Comparison of ENCODE assay signal across 22 mouse cellular contexts in genomic region chr2:30111500-30111899, GRCm38 (mm10). TPM values are rescaled to one million over a fixed set of nuclear protein-coding genes. Genes with fewer than 3 reads are reported as not detected.
DNase-seq lines count a peak whose midpoint lies in the region; ATAC-seq and TF ChIP-seq lines count a peak whose summit lies in the region.
"Had no signal": no experiment of that assay in that cellular context is flagged by ENCODE, and none has a peak within 500 bp of the region (broad histone marks: within the 10 kb centered on the region; RNA-seq: fewer than 3 reads in every experiment).

No protein-coding gene starts in this region.

- no peak for TF ChIP-seq CTCF in stomach, postnatal 0 days (IDR thresholded peaks at IDR 0.05; ENCODE audit: low read depth)
- no peak for TF ChIP-seq CTCF in lung, postnatal 0 days (IDR thresholded peaks at IDR 0.05)

- WGBS in stomach, embryonic 15.5 days: 87% methylated on average over 2 of the region's 2 CpGs
- 85% methylated on average over 2 of the region's 2 CpGs for WGBS in stomach, postnatal 0 days
- 37% methylated on average over 2 of the region's 2 CpGs for WGBS in liver, embryonic 12.5 days (ENCODE audit: insufficient replicate concordance)
- WGBS in liver, embryonic 16.5 days (ENCODE audit: insufficient replicate concordance): 46% methylated on average over 2 of the region's 2 CpGs
- WGBS in lung, postnatal 0 days: 99% methylated on average over 2 of the region's 2 CpGs

- ATAC-seq in stomach, embryonic 15.5 days (ENCODE audit: insufficient read depth, low FRiP score, low read depth): peak; percentile 15; the same call in 1 of the 2 replicates
- no peak for ATAC-seq in stomach, postnatal 0 days (ENCODE audit: low FRiP score, low TSS enrichment)
- ATAC-seq in liver, embryonic 12.5 days: peak; percentile 86
- ATAC-seq in liver, embryonic 16.5 days (ENCODE audit: low read depth): peak; percentile 78
- ATAC-seq in lung, postnatal 0 days: no peak
- ATAC-seq: activated CD4-positive, CD25-positive, alpha-beta regulatory T cell, adult 4 months; forebrain, embryonic 15.5 days; Patski had no signal

- H3K4me2 ChIP-seq in stomach, embryonic 15.5 days: no peak overlapping the region
- no peak overlapping the region for H3K4me2 ChIP-seq in stomach, postnatal 0 days (replicated peaks; ENCODE audit: low read depth)
- H3K4me2 ChIP-seq in liver, embryonic 12.5 days: peak overlapping the region; percentile 15; the same call in 1 of the 2 replicates
- H3K4me2 ChIP-seq in liver, embryonic 16.5 days (ENCODE audit: low read depth, low read length): no peak overlapping the region
- no peak overlapping the region for H3K4me2 ChIP-seq in lung, postnatal 0 days (replicated peaks; ENCODE audit: low read depth, low read length)
- H3K4me2 ChIP-seq: embryonic facial prominence, embryonic 12.5 days; forebrain, embryonic 15.5 days; heart, embryonic 11.5 days; heart, embryonic 15.5 days; hindbrain, embryonic 15.5 days had no signal

- no peak for DNase-seq in stomach, postnatal 0 days (ENCODE audit: low spot score)
- no peak for DNase-seq in thymus, postnatal 4 days
- DNase-seq in lung, postnatal 4 days: no peak
- DNase-seq in lung, postnatal 0 days (ENCODE audit: low spot score): no peak
- DNase-seq in urinary bladder, postnatal 36 days (ENCODE audit: low spot score in 2 of 2): no peak
- DNase-seq: adrenal gland, adult 2 months; adrenal gland, postnatal 25 days; cerebellum, adult 2 months; cerebellum, postnatal 10 days; heart, adult 2 months; heart, postnatal 14 days had no signal

- H3K9ac ChIP-seq in stomach, embryonic 15.5 days: no peak overlapping the region
- no peak overlapping the region for H3K9ac ChIP-seq in stomach, postnatal 0 days (ENCODE audit: low read length)
- H3K9ac ChIP-seq in liver, embryonic 12.5 days: no peak overlapping the region
- no peak overlapping the region for H3K9ac ChIP-seq in liver, embryonic 16.5 days (ENCODE audit: low read depth, low read length)
- no peak overlapping the region for H3K9ac ChIP-seq in lung, postnatal 0 days (replicated peaks; ENCODE audit: low read depth)
- H3K9ac ChIP-seq: embryonic facial prominence, embryonic 12.5 days; forebrain, embryonic 15.5 days; heart, embryonic 15.5 days; hindbrain, embryonic 15.5 days had no signal

- no peak overlapping the region for H3K4me3 ChIP-seq in stomach, embryonic 15.5 days (replicated peaks)
- H3K4me3 ChIP-seq in stomach, postnatal 0 days (ENCODE audit: low read depth, low read length): no peak overlapping the region
- no peak overlapping the region for H3K4me3 ChIP-seq in liver, embryonic 12.5 days
- H3K4me3 ChIP-seq in liver, embryonic 16.5 days (ENCODE audit: low read depth, low read length): no peak overlapping the region
- H3K4me3 ChIP-seq in lung, postnatal 0 days (ENCODE audit: low read depth, low read length): no peak overlapping the region
- H3K4me3 ChIP-seq: embryonic facial prominence, embryonic 12.5 days; forebrain, embryonic 15.5 days; heart, adult 2 months; heart, embryonic 15.5 days; hindbrain, embryonic 10.5 days; hindbrain, embryonic 15.5 days had no signal

- no peaks in the 10 kb centered on the region for H3K4me1 ChIP-seq in stomach, embryonic 15.5 days
- H3K4me1 ChIP-seq in stomach, postnatal 0 days (replicated peaks; ENCODE audit: control insufficient read depth, insufficient read depth): no peaks in the 10 kb centered on the region
- peaks cover 51% of the 10 kb centered on the region for H3K4me1 ChIP-seq in liver, embryonic 12.5 days
- peaks cover 14% of the 10 kb centered on the region for H3K4me1 ChIP-seq in liver, embryonic 16.5 days (ENCODE audit: control insufficient read depth, low read depth, low read length)
- no peaks in the 10 kb centered on the region for H3K4me1 ChIP-seq in lung, postnatal 0 days (ENCODE audit: insufficient read depth, low read depth, low read length)
- H3K4me1 ChIP-seq: embryonic facial prominence, embryonic 12.5 days; forebrain, embryonic 15.5 days; hindbrain, embryonic 10.5 days; hindbrain, embryonic 15.5 days had no signal

- H3K36me3 ChIP-seq in stomach, embryonic 15.5 days: peaks cover 36% of the 10 kb centered on the region
- H3K36me3 ChIP-seq in stomach, postnatal 0 days (ENCODE audit: control insufficient read depth, insufficient read depth, low read length): peaks cover 24% of the 10 kb centered on the region
- H3K36me3 ChIP-seq in liver, embryonic 12.5 days: peaks cover 58% of the 10 kb centered on the region
- H3K36me3 ChIP-seq in liver, embryonic 16.5 days (ENCODE audit: control insufficient read depth, insufficient read depth): peaks cover 9% of the 10 kb centered on the region
- H3K36me3 ChIP-seq in lung, postnatal 0 days (ENCODE audit: insufficient read depth, low read length): peaks cover 14% of the 10 kb centered on the region; the same call in 1 of the 2 replicates

- H3K27ac ChIP-seq in stomach, embryonic 15.5 days: no peak overlapping the region
- no peak overlapping the region for H3K27ac ChIP-seq in stomach, postnatal 0 days (replicated peaks)
- H3K27ac ChIP-seq in liver, embryonic 12.5 days: peak overlapping the region; percentile 42; the same call in 1 of the 2 replicates
- no peak overlapping the region for H3K27ac ChIP-seq in liver, embryonic 16.5 days (ENCODE audit: low read length)
- H3K27ac ChIP-seq in lung, postnatal 0 days (ENCODE audit: low read length): no peak overlapping the region
- H3K27ac ChIP-seq: embryonic facial prominence, embryonic 12.5 days; forebrain, embryonic 15.5 days; heart, adult 2 months; heart, embryonic 15.5 days; hindbrain, embryonic 10.5 days; hindbrain, embryonic 15.5 days had no signal

- no peak for TF ChIP-seq EP300 in stomach, postnatal 0 days (optimal IDR thresholded peaks at IDR 0.05)
- no peak for TF ChIP-seq EP300 in lung, postnatal 0 days (IDR thresholded peaks at IDR 0.05)

- no peaks in the 10 kb centered on the region for H3K9me3 ChIP-seq in stomach, embryonic 15.5 days
- H3K9me3 ChIP-seq in stomach, postnatal 0 days (ENCODE audit: control insufficient read depth, low read length): no peaks in the 10 kb centered on the region
- H3K9me3 ChIP-seq in liver, embryonic 12.5 days (replicated peaks): no peaks in the 10 kb centered on the region
- H3K9me3 ChIP-seq in liver, embryonic 16.5 days (replicated peaks; ENCODE audit: control insufficient read depth, low read length): no peaks in the 10 kb centered on the region
- no peaks in the 10 kb centered on the region for H3K9me3 ChIP-seq in lung, postnatal 0 days (ENCODE audit: low read length)
- H3K9me3 ChIP-seq: embryonic facial prominence, embryonic 12.5 days; forebrain, embryonic 15.5 days; heart, embryonic 15.5 days; hindbrain, embryonic 10.5 days; hindbrain, embryonic 15.5 days had no signal

- H3K27me3 ChIP-seq in stomach, embryonic 15.5 days (replicated peaks): no peaks in the 10 kb centered on the region
- no peaks in the 10 kb centered on the region for H3K27me3 ChIP-seq in stomach, postnatal 0 days (ENCODE audit: control insufficient read depth, insufficient read depth, low read length)
- H3K27me3 ChIP-seq in liver, embryonic 12.5 days (replicated peaks): no peaks in the 10 kb centered on the region
- H3K27me3 ChIP-seq in liver, embryonic 16.5 days (ENCODE audit: control insufficient read depth, insufficient read depth, low read depth, low read length): no peaks in the 10 kb centered on the region
- H3K27me3 ChIP-seq in lung, postnatal 0 days (replicated peaks; ENCODE audit: insufficient read depth, low read length): no peaks in the 10 kb centered on the region
- H3K27me3 ChIP-seq: embryonic facial prominence, embryonic 12.5 days; forebrain, embryonic 15.5 days; heart, embryonic 15.5 days; hindbrain, embryonic 15.5 days; Patski had no signal

RNA-seq across cellular contexts. Expression of gene Zer1, which starts 12.9 kb away (rescaled TPM):
- 7.0 and 7.1 TPM in 2 replicates for polyA plus RNA-seq in stomach, embryonic 15.5 days (2015; fragmentation: Nextera tagmentation; extraction: Ambion mirVana)
- 2.9 and 3.1 TPM in 2 replicates for polyA plus RNA-seq in stomach, postnatal 0 days (2015; fragmentation: Nextera tagmentation; extraction: Ambion mirVana)
- polyA plus RNA-seq in liver, embryonic 12.5 days (2016; fragmentation: Nextera tagmentation; extraction: Ambion mirVana): 4.3 and 4.4 TPM in 2 replicates
- 2.3 and 2.5 TPM in 2 replicates for polyA plus RNA-seq in liver, embryonic 16.5 days (2015; fragmentation: Nextera tagmentation; extraction: Ambion mirVana)
- 4.9 and 5.0 TPM in 2 replicates for polyA plus RNA-seq in lung, postnatal 0 days (2015; fragmentation: Nextera tagmentation; extraction: Ambion mirVana)

RNA-seq across cellular contexts. Expression of gene Zdhhc12, which starts 18.1 kb away (rescaled TPM):
- 46.5 and 47.1 TPM in 2 replicates for polyA plus RNA-seq in stomach, embryonic 15.5 days (2015; fragmentation: Nextera tagmentation; extraction: Ambion mirVana)
- 27.7 and 27.8 TPM in 2 replicates for polyA plus RNA-seq in stomach, postnatal 0 days (2015; fragmentation: Nextera tagmentation; extraction: Ambion mirVana)
- polyA plus RNA-seq in liver, embryonic 12.5 days (2016; fragmentation: Nextera tagmentation; extraction: Ambion mirVana): 29.7 and 31.0 TPM in 2 replicates
- 17.6 and 18.7 TPM in 2 replicates for polyA plus RNA-seq in liver, embryonic 16.5 days (2015; fragmentation: Nextera tagmentation; extraction: Ambion mirVana)
- 37.7 and 40.0 TPM in 2 replicates for polyA plus RNA-seq in lung, postnatal 0 days (2015; fragmentation: Nextera tagmentation; extraction: Ambion mirVana)

RNA-seq across cellular contexts. Expression of gene Tbc1d13, which starts 22.0 kb away (rescaled TPM):
- 6.4 and 9.1 TPM in 2 replicates for polyA plus RNA-seq in stomach, embryonic 15.5 days (2015; fragmentation: Nextera tagmentation; extraction: Ambion mirVana)
- 3.7 and 3.9 TPM in 2 replicates for polyA plus RNA-seq in stomach, postnatal 0 days (2015; fragmentation: Nextera tagmentation; extraction: Ambion mirVana)
- 2.9 and 3.3 TPM in 2 replicates for polyA plus RNA-seq in liver, embryonic 12.5 days (2016; fragmentation: Nextera tagmentation; extraction: Ambion mirVana)
- 1.7 and 2.3 TPM in 2 replicates for polyA plus RNA-seq in liver, embryonic 16.5 days (2015; fragmentation: Nextera tagmentation; extraction: Ambion mirVana)
- 4.5 and 6.5 TPM in 2 replicates for polyA plus RNA-seq in lung, postnatal 0 days (2015; fragmentation: Nextera tagmentation; extraction: Ambion mirVana)

RNA-seq across cellular contexts. Expression of gene Pkn3, which starts 34.0 kb away (rescaled TPM):
- polyA plus RNA-seq in stomach, embryonic 15.5 days (2015; fragmentation: Nextera tagmentation; extraction: Ambion mirVana): 7.9 and 10.5 TPM in 2 replicates
- polyA plus RNA-seq in stomach, postnatal 0 days (2015; fragmentation: Nextera tagmentation; extraction: Ambion mirVana): 3.0 and 3.1 TPM in 2 replicates
- 4.6 and 5.1 TPM in 2 replicates for polyA plus RNA-seq in liver, embryonic 12.5 days (2016; fragmentation: Nextera tagmentation; extraction: Ambion mirVana)
- 2.1 and 2.3 TPM in 2 replicates for polyA plus RNA-seq in liver, embryonic 16.5 days (2015; fragmentation: Nextera tagmentation; extraction: Ambion mirVana)
- polyA plus RNA-seq in lung, postnatal 0 days (2015; fragmentation: Nextera tagmentation; extraction: Ambion mirVana): 9.8 and 11.0 TPM in 2 replicates

RNA-seq across cellular contexts. Expression of gene Set, which starts 54.3 kb away (rescaled TPM):
- 426 and 452 TPM in 2 replicates for polyA plus RNA-seq in stomach, embryonic 15.5 days (2015; fragmentation: Nextera tagmentation; extraction: Ambion mirVana)
- 202 and 206 TPM in 2 replicates for polyA plus RNA-seq in stomach, postnatal 0 days (2015; fragmentation: Nextera tagmentation; extraction: Ambion mirVana)
- polyA plus RNA-seq in liver, embryonic 12.5 days (2016; fragmentation: Nextera tagmentation; extraction: Ambion mirVana): 409 and 423 TPM in 2 replicates
- polyA plus RNA-seq in liver, embryonic 16.5 days (2015; fragmentation: Nextera tagmentation; extraction: Ambion mirVana): 117 and 130 TPM in 2 replicates
- 167 and 186 TPM in 2 replicates for polyA plus RNA-seq in lung, postnatal 0 days (2015; fragmentation: Nextera tagmentation; extraction: Ambion mirVana)

Comparison
In these comparisons a context has a peak if more than half of its experiments do, and no peak if none do; other contexts are left out.
1. ATAC-seq: peak in stomach, embryonic 15.5 days (single experiment), liver, embryonic 12.5 days (single experiment) and liver, embryonic 16.5 days (single experiment); none in stomach, postnatal 0 days (single experiment) and lung, postnatal 0 days (single experiment).